Mouse (Mus musculus): ENCODE measurements around the gene Fkbp1b. TPM values are rescaled to one million over a fixed set of nuclear protein-coding genes. Genes with fewer than 3 reads are reported as not detected.

The Fkbp1b gene
- polyA plus RNA-seq, 1 experiment from 2014 or later, result 7.5 TPM

DNA sequence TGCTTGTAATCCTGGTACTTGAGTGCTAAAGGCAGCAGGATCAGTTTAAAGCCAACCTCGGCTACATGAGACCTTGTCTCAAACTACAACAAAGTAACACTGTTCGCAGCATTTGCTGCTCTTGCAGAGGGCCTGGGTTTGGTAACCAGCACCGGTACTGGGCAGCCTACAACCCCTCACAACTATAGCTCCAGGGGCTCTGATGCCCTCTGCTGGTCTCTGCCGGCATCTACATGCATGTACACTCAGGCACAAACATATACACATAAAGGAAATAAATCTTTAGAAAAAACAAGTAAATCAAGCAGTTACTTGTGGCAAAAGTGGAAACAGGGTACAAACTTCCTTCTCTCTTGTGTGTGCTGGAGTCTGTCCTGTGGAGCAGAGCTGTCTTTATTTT is 21.3 kb upstream of the Fkbp1b start:
- no peak for ATAC-seq (ENCODE audit: insufficient read depth, low FRiP score)

GRCm38 (mm10) chr12:4859241-4859914 is 18.0 kb upstream of the Fkbp1b start:
- no peaks in the 10 kb centered on the region for H3K9me3 ChIP-seq (replicated peaks; ENCODE audit: control insufficient read depth, low read length)
- no peak overlapping the region for H3K4me2 ChIP-seq (ENCODE audit: low read depth, low read length)
- H3K4me3 ChIP-seq (replicated peaks; ENCODE audit: low read length), result no peak overlapping the region
- H3K27ac ChIP-seq (ENCODE audit: low read length), result no peak overlapping the region
- H3K9ac ChIP-seq (ENCODE audit: low read length), result no peak overlapping the region
- H3K4me1 ChIP-seq (ENCODE audit: control insufficient read depth, insufficient read depth, low read length), result 0 out of 2 replicates have a peak, but pooled peaks cover 7% of the 10 kb centered on the region
- no peak for ATAC-seq (ENCODE audit: insufficient read depth, low FRiP score)
- no peaks in the 10 kb centered on the region for H3K27me3 ChIP-seq (ENCODE audit: control insufficient read depth, insufficient read depth, low read length)
- WGBS, result 42% methylated on average over 11 of the region's 11 CpGs
- H3K36me3 ChIP-seq (ENCODE audit: control insufficient read depth, insufficient read depth, low read length), result 0 out of 2 replicates have a peak, but pooled peaks cover 3% of the 10 kb centered on the region

More for the DNA sequence above, 21.3 kb upstream of the Fkbp1b start:
- 0 out of 2 replicates have a peak, but pooled peaks cover 7% of the 10 kb centered on the region for H3K4me1 ChIP-seq (ENCODE audit: control insufficient read depth, insufficient read depth, low read length)
- H3K9ac ChIP-seq (ENCODE audit: low read length), result no peak overlapping the region
- no peaks in the 10 kb centered on the region for H3K27me3 ChIP-seq (ENCODE audit: control insufficient read depth, insufficient read depth, low read length)
- WGBS, result 93% methylated on average over 4 of the region's 4 CpGs
- H3K36me3 ChIP-seq (ENCODE audit: control insufficient read depth, insufficient read depth, low read length), result no peaks in the 10 kb centered on the region
- no peak overlapping the region for H3K4me2 ChIP-seq (ENCODE audit: low read depth, low read length)
- H3K4me3 ChIP-seq (replicated peaks; ENCODE audit: low read length), result no peak overlapping the region
- no peaks in the 10 kb centered on the region for H3K9me3 ChIP-seq (replicated peaks; ENCODE audit: control insufficient read depth, low read length)
- no peak overlapping the region for H3K27ac ChIP-seq (ENCODE audit: low read length)

GRCm38 (mm10) chr12:4856834-4857233 is 15.4 kb upstream of the Fkbp1b start:
- WGBS, result 91% methylated on average over 2 of the region's 2 CpGs
- Histone ChIP-seq H3K4me2 (ENCODE audit: low read depth, low read length) (no peak overlapping the region), H3K9me3 (replicated peaks; ENCODE audit: control insufficient read depth, low read length) (no peaks in the 10 kb centered on the region), H3K27me3 (ENCODE audit: control insufficient read depth, insufficient read depth, low read length) (no peaks in the 10 kb centered on the region), H3K27ac (ENCODE audit: low read length) (no peak overlapping the region), H3K36me3 (ENCODE audit: control insufficient read depth, insufficient read depth, low read length) (0 out of 2 replicates have a peak, but pooled peaks cover 3% of the 10 kb centered on the region), H3K4me1 (ENCODE audit: control insufficient read depth, insufficient read depth, low read length) (no peaks in the 10 kb centered on the region), H3K4me3 (replicated peaks; ENCODE audit: low read length) (no peak overlapping the region), H3K9ac (ENCODE audit: low read length) (no peak overlapping the region)
- ATAC-seq (ENCODE audit: insufficient read depth, low FRiP score), result no peak

GRCm38 (mm10) chr12:4856160-4856559 is 14.8 kb upstream of the Fkbp1b start:
- Histone ChIP-seq H3K9ac (ENCODE audit: low read length) (no peak overlapping the region), H3K4me2 (ENCODE audit: low read depth, low read length) (no peak overlapping the region), H3K9me3 (replicated peaks; ENCODE audit: control insufficient read depth, low read length) (no peaks in the 10 kb centered on the region), H3K4me1 (ENCODE audit: control insufficient read depth, insufficient read depth, low read length) (no peaks in the 10 kb centered on the region), H3K27me3 (ENCODE audit: control insufficient read depth, insufficient read depth, low read length) (no peaks in the 10 kb centered on the region), H3K27ac (ENCODE audit: low read length) (no peak overlapping the region), H3K4me3 (replicated peaks; ENCODE audit: low read length) (no peak overlapping the region), H3K36me3 (ENCODE audit: control insufficient read depth, insufficient read depth, low read length) (0 out of 2 replicates have a peak, but pooled peaks cover 3% of the 10 kb centered on the region)
- 94% methylated on average over 5 of the region's 5 CpGs for WGBS
- ATAC-seq (ENCODE audit: insufficient read depth, low FRiP score), result no peak

DNA sequence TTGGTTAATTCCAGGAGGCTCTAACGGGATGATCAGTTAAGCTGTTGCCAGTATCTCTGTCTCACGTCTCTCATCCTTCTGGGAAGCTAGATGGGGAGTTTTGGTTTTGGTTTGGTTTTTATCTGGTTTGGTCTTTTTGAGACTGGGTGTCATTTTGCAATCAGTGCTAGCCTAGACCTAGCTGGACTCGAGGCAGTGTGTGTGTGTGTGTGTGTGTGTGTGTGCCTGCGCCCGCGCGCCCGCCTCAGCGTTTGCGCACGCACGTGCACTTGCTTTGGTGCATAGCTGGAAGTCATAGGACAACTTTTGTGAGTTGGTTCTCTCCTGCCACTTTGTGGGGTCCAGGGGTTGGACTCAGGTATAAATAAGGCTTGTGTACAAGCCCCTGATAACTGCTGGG is 2.4 kb upstream of the Fkbp1b start:
- ATAC-seq (ENCODE audit: insufficient read depth, low FRiP score), result peak; percentile 66; the same call in 1 of the 2 replicates
- under 1% methylated on average over 12 of the region's 12 CpGs for WGBS
- H3K4me1 ChIP-seq (ENCODE audit: control insufficient read depth, insufficient read depth, low read length), result peaks cover 8% of the 10 kb centered on the region
- H3K9me3 ChIP-seq (replicated peaks; ENCODE audit: control insufficient read depth, low read length), result no peaks in the 10 kb centered on the region
- H3K36me3 ChIP-seq (ENCODE audit: control insufficient read depth, insufficient read depth, low read length), result no peaks in the 10 kb centered on the region
- H3K27ac ChIP-seq (ENCODE audit: low read length), result no peak overlapping the region
- peak overlapping the region; percentile 67 for H3K9ac ChIP-seq (ENCODE audit: low read length)
- H3K27me3 ChIP-seq (ENCODE audit: control insufficient read depth, insufficient read depth, low read length), result no peaks in the 10 kb centered on the region
- peak overlapping the region; percentile 83 for H3K4me2 ChIP-seq (ENCODE audit: low read depth, low read length)
- H3K4me3 ChIP-seq (replicated peaks; ENCODE audit: low read length), result peak overlapping the region; percentile 67

GRCm38 (mm10) chr12:4842890-4843597 is 1.7 kb upstream of the Fkbp1b start, which contains the start of gene Wdcp:
TSS of gene Wdcp (plus strand) at chr12:4843303.
- peak within 1 kb of the TSS; percentile 67 for H3K9ac ChIP-seq (ENCODE audit: low read length)
- peak; percentile 92 for ATAC-seq (ENCODE audit: insufficient read depth, low FRiP score)
- H3K36me3 ChIP-seq (ENCODE audit: control insufficient read depth, insufficient read depth, low read length), result no peaks in the 10 kb centered on the region
- peaks cover 8% of the 10 kb centered on the region for H3K4me1 ChIP-seq (ENCODE audit: control insufficient read depth, insufficient read depth, low read length)
- no peaks in the 10 kb centered on the region for H3K9me3 ChIP-seq (replicated peaks; ENCODE audit: control insufficient read depth, low read length)
- peak within 1 kb of the TSS; percentile 67 for H3K4me3 ChIP-seq (replicated peaks; ENCODE audit: low read length)
- no peaks in the 10 kb centered on the region for H3K27me3 ChIP-seq (ENCODE audit: control insufficient read depth, insufficient read depth, low read length)
- under 1% methylated on average over 30 of the region's 30 CpGs for WGBS
- peak within 1 kb of the TSS; percentile 83 for H3K4me2 ChIP-seq (ENCODE audit: low read depth, low read length)
- H3K27ac ChIP-seq (ENCODE audit: low read length), result peak within 1 kb of the TSS; percentile 45

DNA sequence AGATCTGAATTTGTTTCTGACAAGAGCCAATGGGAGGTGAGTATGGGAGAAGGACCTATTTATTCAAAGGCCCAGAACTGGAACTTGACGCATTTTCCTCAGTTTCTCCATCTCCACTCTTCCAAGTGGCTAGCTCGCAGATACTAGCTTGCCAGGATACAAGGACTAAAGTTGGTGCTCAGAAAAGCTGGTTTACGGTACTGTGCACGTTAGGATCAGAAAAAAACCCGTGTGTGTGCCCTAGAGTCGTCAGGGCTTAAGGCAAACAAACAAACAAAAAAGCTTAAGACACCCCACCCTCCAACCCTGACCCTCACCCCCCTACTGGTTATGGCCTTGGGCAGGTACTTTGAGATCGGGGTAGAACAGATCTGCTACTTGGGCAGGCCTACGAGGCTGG is 1.1 kb upstream of the Fkbp1b start:
- Histone ChIP-seq H3K27ac (ENCODE audit: low read length) (no peak overlapping the region), H3K9me3 (replicated peaks; ENCODE audit: control insufficient read depth, low read length) (no peaks in the 10 kb centered on the region), H3K27me3 (ENCODE audit: control insufficient read depth, insufficient read depth, low read length) (no peaks in the 10 kb centered on the region), H3K4me2 (ENCODE audit: low read depth, low read length) (no peak overlapping the region), H3K4me1 (ENCODE audit: control insufficient read depth, insufficient read depth, low read length) (peaks cover 8% of the 10 kb centered on the region), H3K9ac (ENCODE audit: low read length) (no peak overlapping the region), H3K36me3 (ENCODE audit: control insufficient read depth, insufficient read depth, low read length) (no peaks in the 10 kb centered on the region), H3K4me3 (replicated peaks; ENCODE audit: low read length) (no peak overlapping the region)
- WGBS, result 84% methylated on average over 8 of the region's 8 CpGs
- no peak for ATAC-seq (ENCODE audit: insufficient read depth, low FRiP score)

DNA sequence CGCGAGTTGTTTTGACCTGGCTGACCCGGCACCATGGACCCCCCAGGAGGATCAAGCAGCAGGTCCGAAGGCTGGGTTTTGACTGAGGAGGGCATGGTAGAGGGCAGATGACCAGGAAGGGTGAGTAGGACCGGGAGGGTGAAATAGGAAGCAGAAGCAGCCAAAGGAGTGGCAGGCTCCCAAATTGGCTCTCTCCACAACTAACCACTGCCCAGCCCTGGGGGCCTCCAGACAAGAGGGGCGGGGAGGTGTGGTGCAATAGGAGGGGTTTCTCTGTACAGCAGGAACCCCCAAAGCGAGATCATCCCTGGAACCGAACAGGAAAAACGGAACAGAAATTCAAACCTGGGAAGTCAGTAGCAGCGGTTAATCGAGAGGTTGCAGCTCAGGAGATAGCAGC is 650 bp downstream of the Fkbp1b start:
- Histone ChIP-seq H3K4me1 (ENCODE audit: control insufficient read depth, insufficient read depth, low read length) (peaks cover 8% of the 10 kb centered on the region), H3K4me3 (replicated peaks; ENCODE audit: low read length) (peak overlapping the region; percentile 67), H3K27ac (ENCODE audit: low read length) (no peak overlapping the region), H3K9me3 (replicated peaks; ENCODE audit: control insufficient read depth, low read length) (no peaks in the 10 kb centered on the region), H3K27me3 (ENCODE audit: control insufficient read depth, insufficient read depth, low read length) (no peaks in the 10 kb centered on the region), H3K9ac (ENCODE audit: low read length) (peak overlapping the region; percentile 83), H3K4me2 (ENCODE audit: low read depth, low read length) (peak overlapping the region; percentile 94), H3K36me3 (ENCODE audit: control insufficient read depth, insufficient read depth, low read length) (no peaks in the 10 kb centered on the region)
- ATAC-seq (ENCODE audit: insufficient read depth, low FRiP score), result no peak
- 1% methylated on average over 11 of the region's 11 CpGs for WGBS

GRCm38 (mm10) chr12:4840010-4840409 is 1.4 kb downstream of the Fkbp1b start:
- H3K27ac ChIP-seq (ENCODE audit: low read length), result no peak overlapping the region
- H3K4me3 ChIP-seq (replicated peaks; ENCODE audit: low read length), result no peak overlapping the region
- H3K9me3 ChIP-seq (replicated peaks; ENCODE audit: control insufficient read depth, low read length), result no peaks in the 10 kb centered on the region
- 51% methylated on average over 6 of the region's 6 CpGs for WGBS
- H3K4me2 ChIP-seq (ENCODE audit: low read depth, low read length), result peak overlapping the region; percentile 94; the same call in 1 of the 2 replicates
- peaks cover 8% of the 10 kb centered on the region for H3K4me1 ChIP-seq (ENCODE audit: control insufficient read depth, insufficient read depth, low read length)
- no peaks in the 10 kb centered on the region for H3K36me3 ChIP-seq (ENCODE audit: control insufficient read depth, insufficient read depth, low read length)
- H3K9ac ChIP-seq (ENCODE audit: low read length), result no peak overlapping the region
- no peaks in the 10 kb centered on the region for H3K27me3 ChIP-seq (ENCODE audit: control insufficient read depth, insufficient read depth, low read length)
- ATAC-seq (ENCODE audit: insufficient read depth, low FRiP score), result no peak
